Mouse (Mus musculus): ENCODE measurements around the gene Tst. TPM values are rescaled to one million over a fixed set of nuclear protein-coding genes. Genes with fewer than 3 reads are reported as not detected.

Gene Tst
- polyA plus RNA-seq, 1 experiment from 2014 or later: 10.4 TPM

- peaks cover 31% of the 10 kb centered on the region for H3K27me3 ChIP-seq (replicated peaks; ENCODE audit: low read depth, poor library complexity, severe bottlenecking)
- H3K4me1 ChIP-seq: peaks cover 69% of the 10 kb centered on the region
- no peak overlapping the region; the same call in 1 of the 2 replicates for H3K27ac ChIP-seq (replicated peaks)
- H3K4me3 ChIP-seq: no peak overlapping the region
- no peaks in the 10 kb centered on the region for H3K9me3 ChIP-seq
- 48% methylated on average over 8 of the region's 8 CpGs for WGBS
- peaks cover 25% of the 10 kb centered on the region for H3K36me3 ChIP-seq (replicated peaks)
- no peak for DNase-seq (ENCODE audit: low spot score)
Measured at GRCm38 (mm10) chr15:78438505-78438904, 32.8 kb upstream of the Tst start.

- DNase-seq (ENCODE audit: low spot score): no peak
- Histone ChIP-seq H3K9me3 (no peaks in the 10 kb centered on the region), H3K4me1 (peaks cover 72% of the 10 kb centered on the region), H3K4me3 (0 out of 2 replicates have a peak overlapping the region, but pooled peaks have one; percentile 52), H3K27ac (replicated peaks) (peak overlapping the region; percentile 81; the same call in 1 of the 2 replicates), H3K36me3 (replicated peaks) (peaks cover 30% of the 10 kb centered on the region), H3K27me3 (replicated peaks; ENCODE audit: low read depth, poor library complexity, severe bottlenecking) (peaks cover 31% of the 10 kb centered on the region)
- 38% methylated on average over 4 of the region's 4 CpGs for WGBS
Measured at GRCm38 (mm10) chr15:78438018-78438394, 32.3 kb upstream of the Tst start.

- peaks cover 77% of the 10 kb centered on the region for H3K4me1 ChIP-seq
- H3K27ac ChIP-seq (replicated peaks): peak overlapping the region; percentile 81
- no peaks in the 10 kb centered on the region for H3K9me3 ChIP-seq
- WGBS: 11% methylated on average over 23 of the region's 23 CpGs
- H3K36me3 ChIP-seq (replicated peaks): peaks cover 35% of the 10 kb centered on the region
- peaks cover 31% of the 10 kb centered on the region for H3K27me3 ChIP-seq (replicated peaks; ENCODE audit: low read depth, poor library complexity, severe bottlenecking)
- DNase-seq (ENCODE audit: low spot score): peak; percentile 67
- peak overlapping the region; percentile 52 for H3K4me3 ChIP-seq
Measured at GRCm38 (mm10) chr15:78437237-78438017, 31.7 kb upstream of the Tst start.

- WGBS: 6% methylated on average over 32 of the region's 32 CpGs
- Histone ChIP-seq H3K4me1 (peaks cover 82% of the 10 kb centered on the region), H3K27ac (replicated peaks) (peak overlapping the region; percentile 81), H3K36me3 (replicated peaks) (peaks cover 44% of the 10 kb centered on the region), H3K27me3 (replicated peaks; ENCODE audit: low read depth, poor library complexity, severe bottlenecking) (peaks cover 31% of the 10 kb centered on the region), H3K9me3 (no peaks in the 10 kb centered on the region), H3K4me3 (peak overlapping the region; percentile 52)
- DNase-seq (ENCODE audit: low spot score): peak; percentile 79
Measured at GRCm38 (mm10) chr15:78436380-78437192, 30.9 kb upstream of the Tst start.

GRCm38 (mm10) chr15:78435681-78436080, 30.0 kb upstream of the Tst start:
- peaks cover 53% of the 10 kb centered on the region for H3K36me3 ChIP-seq (replicated peaks)
- peaks cover 31% of the 10 kb centered on the region for H3K27me3 ChIP-seq (replicated peaks; ENCODE audit: low read depth, poor library complexity, severe bottlenecking)
- no peak overlapping the region for H3K4me3 ChIP-seq
- no peak for DNase-seq (ENCODE audit: low spot score)
- H3K27ac ChIP-seq (replicated peaks): peak overlapping the region; percentile 81; the same call in 1 of the 2 replicates
- no peaks in the 10 kb centered on the region for H3K9me3 ChIP-seq
- 80% methylated on average over 11 of the region's 11 CpGs for WGBS
- peaks cover 83% of the 10 kb centered on the region for H3K4me1 ChIP-seq

GRCm38 (mm10) chr15:78434896-78435520, 29.3 kb upstream of the Tst start:
- Histone ChIP-seq H3K36me3 (replicated peaks) (peaks cover 59% of the 10 kb centered on the region), H3K9me3 (no peaks in the 10 kb centered on the region), H3K27me3 (replicated peaks; ENCODE audit: low read depth, poor library complexity, severe bottlenecking) (peaks cover 31% of the 10 kb centered on the region), H3K4me3 (no peak overlapping the region), H3K27ac (replicated peaks) (peak overlapping the region; percentile 81), H3K4me1 (peaks cover 83% of the 10 kb centered on the region)
- peak; percentile 67 for DNase-seq (ENCODE audit: low spot score)
- WGBS: 17% methylated on average over 6 of the region's 6 CpGs

GRCm38 (mm10) chr15:78431541-78432121, 25.9 kb upstream of the Tst start:
- no peak overlapping the region for H3K4me3 ChIP-seq
- H3K27ac ChIP-seq (replicated peaks): no peak overlapping the region
- peaks cover 59% of the 10 kb centered on the region for H3K36me3 ChIP-seq (replicated peaks)
- no peak for DNase-seq (ENCODE audit: low spot score)
- no peaks in the 10 kb centered on the region for H3K9me3 ChIP-seq
- 80% methylated on average over 7 of the region's 7 CpGs for WGBS
- peaks cover 77% of the 10 kb centered on the region for H3K4me1 ChIP-seq
- H3K27me3 ChIP-seq (replicated peaks; ENCODE audit: low read depth, poor library complexity, severe bottlenecking): peaks cover 16% of the 10 kb centered on the region

GRCm38 (mm10) chr15:78430874-78431273, 25.2 kb upstream of the Tst start:
- 83% methylated on average over 10 of the region's 10 CpGs for WGBS
- no peak overlapping the region for H3K27ac ChIP-seq (replicated peaks)
- no peaks in the 10 kb centered on the region for H3K9me3 ChIP-seq
- H3K36me3 ChIP-seq (replicated peaks): peaks cover 54% of the 10 kb centered on the region
- no peak overlapping the region for H3K4me3 ChIP-seq
- no peak for DNase-seq (ENCODE audit: low spot score)
- H3K27me3 ChIP-seq (replicated peaks; ENCODE audit: low read depth, poor library complexity, severe bottlenecking): peaks cover 8% of the 10 kb centered on the region
- H3K4me1 ChIP-seq: peaks cover 70% of the 10 kb centered on the region

- Histone ChIP-seq H3K9me3 (no peaks in the 10 kb centered on the region), H3K27me3 (replicated peaks; ENCODE audit: low read depth, poor library complexity, severe bottlenecking) (0 out of 2 replicates have a peak, but pooled peaks cover under 1% of the 10 kb centered on the region), H3K27ac (replicated peaks) (peak overlapping the region; percentile 88; the same call in 1 of the 2 replicates), H3K36me3 (replicated peaks) (peaks cover 46% of the 10 kb centered on the region), H3K4me3 (peak overlapping the region; percentile 83), H3K4me1 (peaks cover 61% of the 10 kb centered on the region)
- 71% methylated on average over 13 of the region's 13 CpGs for WGBS
- no peak for DNase-seq (ENCODE audit: low spot score)
Measured at GRCm38 (mm10) chr15:78429871-78430622, 24.3 kb upstream of the Tst start.

GRCm38 (mm10) chr15:78429139-78429459, 23.4 kb upstream of the Tst start:
- Histone ChIP-seq H3K4me3 (peak overlapping the region; percentile 83), H3K36me3 (replicated peaks) (peaks cover 40% of the 10 kb centered on the region), H3K27ac (replicated peaks) (peak overlapping the region; percentile 88), H3K27me3 (replicated peaks; ENCODE audit: low read depth, poor library complexity, severe bottlenecking) (0 out of 2 replicates have a peak, but pooled peaks cover 3% of the 10 kb centered on the region), H3K9me3 (no peaks in the 10 kb centered on the region), H3K4me1 (peaks cover 52% of the 10 kb centered on the region)
- DNase-seq (ENCODE audit: low spot score): no peak
- 5% methylated on average over 3 of the region's 3 CpGs for WGBS

- peak within 1 kb of the TSS; percentile 83 for H3K4me3 ChIP-seq
- 2% methylated on average over 52 of the region's 52 CpGs for WGBS
- peaks cover 48% of the 10 kb centered on the region for H3K4me1 ChIP-seq
- H3K27ac ChIP-seq (replicated peaks): peak within 1 kb of the TSS; percentile 88
- H3K27me3 ChIP-seq (replicated peaks; ENCODE audit: low read depth, poor library complexity, severe bottlenecking): 0 out of 2 replicates have a peak, but pooled peaks cover 8% of the 10 kb centered on the region
- DNase-seq (ENCODE audit: low spot score): peak; percentile 85
- peaks cover 35% of the 10 kb centered on the region for H3K36me3 ChIP-seq (replicated peaks)
- no peaks in the 10 kb centered on the region for H3K9me3 ChIP-seq
Measured at GRCm38 (mm10) chr15:78428391-78429138, 22.9 kb upstream of the Tst start, which contains the start of gene Kctd17. Gene Kctd17, plus strand, starts transcription at chr15:78428564.

All from embryonic facial prominence, embryonic 10.5 days (tissue).